Mouse (Mus musculus) MEL (cell line): ENCODE data around the gene Igf1r. TPM values are rescaled to one million over a fixed set of nuclear protein-coding genes. Genes with fewer than 3 reads are reported as not detected.

Experiments
- DNase-seq: peaks from one replicate; pipeline ENCODE4 v3.0.0; 2011; ENCODE audit warnings: low read depth, low spot score
- H3K27ac ChIP-seq: 2 replicates; pipeline ENCODE4 v1.5.1; 2012; ENCODE audit warnings: low read depth, mild to moderate bottlenecking, control low read depth, low read length, moderate library complexity; ENCODE audit not compliant: control insufficient read depth
- H3K27me3 ChIP-seq, 2 experiments: fragments of 150-350 bp in 1 of 2; sonication (generic) in 1 of 2; 2 replicates each; pipeline ENCODE4 v1.6.1; 2012; ENCODE audit warnings: low read length in 2 of 2, mild to moderate bottlenecking in 2 of 2, improper control_type of control experiment in 1 of 2, moderate library complexity in 1 of 2; ENCODE audit not compliant: insufficient read depth in 2 of 2, control insufficient read depth in 1 of 2
- H3K36me3 ChIP-seq, 2 experiments: 2 replicates each; pipeline ENCODE4 v1.6.1; 2012 to 2014; ENCODE audit warnings: low read length in 2 of 2, improper control_type of control experiment in 1 of 2, inconsistent platforms in 1 of 2, mild to moderate bottlenecking in 1 of 2; ENCODE audit not compliant: insufficient read depth in 2 of 2, control insufficient read depth in 1 of 2
- H3K4me1 ChIP-seq, 2 experiments: fragments of 150-350 bp in 1 of 2; sonication (generic) in 1 of 2; 2 replicates each; pipeline ENCODE4 v1.6.1; 2012; ENCODE audit warnings: low read length in 2 of 2, improper control_type of control experiment in 1 of 2, mild to moderate bottlenecking in 1 of 2; ENCODE audit not compliant: insufficient read depth in 2 of 2, control insufficient read depth in 1 of 2
- H3K4me3 ChIP-seq, 2 experiments: fragments of 150-350 bp in 1 of 2; sonication (generic) in 1 of 2; 2 replicates each; pipeline ENCODE4 v1.5.1; 2012; ENCODE audit warnings: low read depth in 2 of 2, low read length in 2 of 2, mild to moderate bottlenecking in 2 of 2, moderate library complexity in 2 of 2, control low read depth in 1 of 2, improper control_type of control experiment in 1 of 2; ENCODE audit not compliant: control insufficient read depth in 1 of 2, insufficient read depth in 1 of 2
- H3K79me2 ChIP-seq: 2 replicates; pipeline ENCODE4 v1.6.1; 2012; ENCODE audit warnings: mild to moderate bottlenecking, low read length, moderate library complexity; ENCODE audit not compliant: control insufficient read depth, poor library complexity, insufficient read depth
- H3K9ac ChIP-seq: 2 replicates; pipeline ENCODE4 v1.6.1; 2012; ENCODE audit warnings: low read depth, mild to moderate bottlenecking, control low read depth, low read length, moderate library complexity; ENCODE audit not compliant: control insufficient read depth, poor library complexity, severe bottlenecking
- H3K9me3 ChIP-seq: fragments of 150-350 bp; sonication (generic); replicated peaks from 2 replicates; pipeline ENCODE4 v1.6.1; 2012; ENCODE audit warnings: mild to moderate bottlenecking, low read length, improper control_type of control experiment, moderate library complexity; ENCODE audit not compliant: insufficient read depth
- BHLHE40 ChIP-seq: IDR thresholded peaks from 2 replicates; pipeline ENCODE4 v1.6.1; 2012; ENCODE audit warnings: low read depth, mild to moderate bottlenecking, inconsistent platforms, low read length, improper control_type of control experiment, borderline replicate concordance
- ELF1 ChIP-seq: IDR thresholded peaks from 2 replicates; pipeline ENCODE4 v1.6.1; 2014; ENCODE audit warnings: low read depth, mild to moderate bottlenecking, inconsistent platforms, low read length, improper control_type of control experiment, moderate library complexity
- GABPA ChIP-seq: IDR thresholded peaks from 2 replicates; pipeline ENCODE4 v1.6.1; 2012; ENCODE audit warnings: low read depth, mild to moderate bottlenecking, inconsistent platforms, low read length, improper control_type of control experiment, moderate library complexity
- HCFC1 ChIP-seq: IDR thresholded peaks from 2 replicates; pipeline ENCODE4 v1.6.1; 2012; ENCODE audit warnings: low read depth, mild to moderate bottlenecking, inconsistent platforms, low read length, improper control_type of control experiment, moderate library complexity
- KAT2A ChIP-seq: conservative IDR thresholded peaks from 2 replicates; pipeline ENCODE4 v1.6.1; 2012; ENCODE audit warnings: low read depth, low read length, improper control_type of control experiment, inconsistent platforms
- MAFK ChIP-seq: IDR thresholded peaks from 2 replicates; pipeline ENCODE4 v1.6.1; 2011; ENCODE audit warnings: low read depth, mild to moderate bottlenecking, low read length, improper control_type of control experiment, borderline replicate concordance
- MAZ ChIP-seq: IDR thresholded peaks from 2 replicates; pipeline ENCODE4 v1.6.1; 2012; ENCODE audit warnings: low read depth, mild to moderate bottlenecking, inconsistent platforms, low read length, improper control_type of control experiment
- MEF2A ChIP-seq: IDR thresholded peaks from 2 replicates; pipeline ENCODE4 v1.6.1; 2014; ENCODE audit warnings: low read depth, mild to moderate bottlenecking, inconsistent platforms, low read length, improper control_type of control experiment; ENCODE audit not compliant: poor library complexity, insufficient replicate concordance, severe bottlenecking; ENCODE audit errors: extremely low read depth
- MYC ChIP-seq: IDR thresholded peaks from 2 replicates; pipeline ENCODE4 v1.6.1; 2011; ENCODE audit warnings: low read depth, mild to moderate bottlenecking, low read length, improper control_type of control experiment, moderate library complexity
- POLR2A ChIP-seq, 2 experiments: IDR thresholded peaks; 2 replicates each; pipeline ENCODE4 v1.6.1; 2011 to 2012; ENCODE audit warnings: low read length in 2 of 2, mild to moderate bottlenecking in 2 of 2, control low read depth in 1 of 2, improper control_type of control experiment in 1 of 2, low read depth in 1 of 2, moderate library complexity in 1 of 2; ENCODE audit not compliant: control insufficient read depth in 1 of 2, insufficient read depth in 1 of 2, poor library complexity in 1 of 2
- POLR2AphosphoS2 ChIP-seq: IDR thresholded peaks from 2 replicates; pipeline ENCODE4 v1.6.1; 2011; ENCODE audit warnings: low read length, improper control_type of control experiment
- SIN3A ChIP-seq: IDR thresholded peaks from 2 replicates; pipeline ENCODE4 v1.6.1; 2012; ENCODE audit warnings: low read length, improper control_type of control experiment, inconsistent platforms
- USF1 ChIP-seq: IDR thresholded peaks from 2 replicates; pipeline ENCODE4 v1.6.1; 2014; ENCODE audit warnings: low read depth, mild to moderate bottlenecking, inconsistent platforms, low read length, improper control_type of control experiment, moderate library complexity
- ZKSCAN1 ChIP-seq: IDR thresholded peaks from 2 replicates; pipeline ENCODE4 v1.6.1; 2012; ENCODE audit warnings: low read depth, mild to moderate bottlenecking, inconsistent platforms, low read length, improper control_type of control experiment, moderate library complexity
- ZMIZ1 ChIP-seq: IDR thresholded peaks from 2 replicates; pipeline ENCODE4 v1.6.1; 2012; ENCODE audit warnings: low read depth, mild to moderate bottlenecking, inconsistent platforms, low read length, improper control_type of control experiment, moderate library complexity
- ZNF384 ChIP-seq: IDR thresholded peaks from 2 replicates; pipeline ENCODE4 v1.6.1; 2012; ENCODE audit warnings: low read depth, mild to moderate bottlenecking, inconsistent platforms, low read length, improper control_type of control experiment
- polyA plus RNA-seq, 2 experiments: library from polyadenylated mRNA; stranded (reverse) in 1 of 2; unstranded in 1 of 2; fragments of >175 nt in 1 of 2; fragments of >200 nt in 1 of 2; gene quantifications; 2 replicates each; pipeline versions ENCODE4 v1.2.1 to v1.2.4; 2012; ENCODE audit warnings: low replicate concordance in 2 of 2, low read depth in 1 of 2; ENCODE audit not compliant: insufficient read length in 2 of 2, insufficient read depth in 1 of 2, missing spikeins in 1 of 2
- total RNA-seq: library from RNA; depleted of rRNA; stranded (reverse); fragments of 300-350 nt; gene quantifications from 2 replicates; pipeline ENCODE4 v1.2.3, GENCODE M21; 2012

Igf1r gene
- total and polyA plus RNA-seq, 3 experiments: 11.8 to 11.9 TPM; not detected in 1

GRCm38 (mm10) chr7:68230831-68231230, 278.2 kb downstream of the Igf1r start:
- peaks cover 0 to 13% of the 10 kb centered on the region in 2 experiments; a peak in 3 of 4 replicates for H3K36me3 ChIP-seq
- H3K9ac ChIP-seq: no peak overlapping the region
- peaks cover 2 to 14% of the 10 kb centered on the region in 2 experiments; a peak in 2 of 4 replicates for H3K4me1 ChIP-seq
- no peak for DNase-seq
- no peaks in the 10 kb centered on the region for H3K79me2 ChIP-seq
- H3K27me3 ChIP-seq: no peaks in the 10 kb centered on the region
- no peak overlapping the region for H3K4me3 ChIP-seq
- TF ChIP-seq BHLHE40: no peak
- H3K9me3 ChIP-seq: no peaks in the 10 kb centered on the region
- H3K27ac ChIP-seq: no peak overlapping the region

- H3K9me3 ChIP-seq: no peaks in the 10 kb centered on the region
- TF ChIP-seq POLR2A (IDR thresholded peaks at IDR 0.05; ENCODE audit: control insufficient read depth in 1 of 2, insufficient read depth in 1 of 2, low read depth in 1 of 2, low read length in 2 of 2, poor library complexity in 1 of 2) (no peak), BHLHE40 (no peak), SIN3A (no peak), MAZ (no peak), USF1 (no peak), GABPA (no peak), MEF2A (no peak), MYC (no peak), POLR2AphosphoS2 (no peak), ELF1 (no peak), KAT2A (no peak), ZNF384 (no peak), ZMIZ1 (no peak), ZKSCAN1 (no peak), HCFC1 (no peak), MAFK (no peak)
- no peak overlapping the region for H3K4me3 ChIP-seq
- no peak overlapping the region for H3K9ac ChIP-seq
- H3K36me3 ChIP-seq: peaks cover 0 to 4% of the 10 kb centered on the region in 2 experiments; a peak in 2 of 4 replicates
- no peak overlapping the region for H3K27ac ChIP-seq
- no peaks in the 10 kb centered on the region for H3K27me3 ChIP-seq
- no peaks in the 10 kb centered on the region for H3K79me2 ChIP-seq
- peaks cover 2 to 5% of the 10 kb centered on the region in 2 experiments; a peak in 1 of 4 replicates for H3K4me1 ChIP-seq
- no peak for DNase-seq
Observed at GRCm38 (mm10) chr7:68232521-68232920, 279.9 kb downstream of the Igf1r start.
